Mouse (Mus musculus) bone marrow macrophage, adult 2 months (primary cell): ENCODE measurements around the gene Rps28. TPM values are rescaled to one million over a fixed set of nuclear protein-coding genes. Genes with fewer than 3 reads are reported as not detected.
"Not testable (repeated sequence)": the region's sequence is repeated elsewhere in the genome, so short reads cannot be mapped to it uniquely, and the experiment has no call there.

Experiments
- H3K27ac ChIP-seq: 2 replicates; pipeline ENCODE4 v1.5.1; 2012; ENCODE audit warnings: low read depth, low read length; ENCODE audit not compliant: insufficient read depth
- H3K4me1 ChIP-seq: 2 replicates; pipeline ENCODE4 v1.6.1; 2012; ENCODE audit warnings: low read length; ENCODE audit not compliant: control insufficient read depth, insufficient read depth
- H3K4me3 ChIP-seq: 2 replicates; pipeline ENCODE4 v1.5.1; 2012; ENCODE audit warnings: mild to moderate bottlenecking, low read length, moderate library complexity; ENCODE audit not compliant: insufficient read depth
- CTCF ChIP-seq: IDR thresholded peaks from 2 replicates; pipeline ENCODE4 v1.5.1; 2012; ENCODE audit warnings: low read depth, mild to moderate bottlenecking, low read length, moderate library complexity
- POLR2A ChIP-seq: IDR thresholded peaks from 2 replicates; pipeline ENCODE4 v1.6.1; 2012; ENCODE audit warnings: mild to moderate bottlenecking, low read depth, low read length, borderline replicate concordance
- polyA plus RNA-seq: library from polyadenylated mRNA; stranded (reverse); fragments of >200 nt; gene quantifications from 2 replicates; pipeline ENCODE4 v1.2.4, GENCODE M21; 2012; ENCODE audit not compliant: missing spikeins, insufficient read depth, insufficient read length

The Rps28 gene
- 1,369 and 1,530 TPM in 2 replicates for polyA plus RNA-seq

GRCm38 (mm10) chr17:33824084-33824996, at the start of gene Rps28, which contains the start of gene Ndufa7:
Gene Rps28, minus strand, starts transcription at chr17:33824562.
Gene Ndufa7, plus strand, starts transcription at chr17:33824572.
- Histone ChIP-seq H3K27ac (peak within 1 kb of the TSS; percentile 86), H3K4me3 (peak within 1 kb of the TSS; percentile 72), H3K4me1 (peaks cover 15% of the 10 kb centered on the region)
- no peak for TF ChIP-seq CTCF
- TF ChIP-seq POLR2A: no peak; the same call in 1 of the 2 replicates

- H3K4me3 ChIP-seq, H3K27ac ChIP-seq, H3K4me1 ChIP-seq: not testable (repeated sequence)
Observed at GRCm38 (mm10) chr17:33873537-33873936, 49.2 kb upstream of the Rps28 start, which contains the start of gene Gm7029. Gene Gm7029, plus strand, starts transcription at chr17:33873837.

GRCm38 (mm10) chr17:33865330-33866030, 41.1 kb upstream of the Rps28 start:
- TF ChIP-seq POLR2A (no peak), CTCF (peak; percentile 83)
- Histone ChIP-seq H3K4me3 (peak overlapping the region; percentile 26; the same call in 1 of the 2 replicates), H3K27ac (no peak overlapping the region), H3K4me1 (peaks cover 8% of the 10 kb centered on the region)

- no peak overlapping the region for H3K4me3 ChIP-seq
- no peak for TF ChIP-seq CTCF
- TF ChIP-seq POLR2A: no peak
- H3K4me1 ChIP-seq: no peaks in the 10 kb centered on the region
- no peak overlapping the region for H3K27ac ChIP-seq
Observed at GRCm38 (mm10) chr17:33857816-33858215, 33.5 kb upstream of the Rps28 start.

GRCm38 (mm10) chr17:33851331-33851730, 27.0 kb upstream of the Rps28 start:
- no peak for TF ChIP-seq POLR2A
- TF ChIP-seq CTCF: no peak
- H3K4me3 ChIP-seq: no peak overlapping the region
- H3K4me1 ChIP-seq: no peaks in the 10 kb centered on the region
- H3K27ac ChIP-seq: no peak overlapping the region

- Histone ChIP-seq H3K4me3 (no peak overlapping the region), H3K27ac (no peak overlapping the region), H3K4me1 (peaks cover 8% of the 10 kb centered on the region)
- no peak for TF ChIP-seq CTCF
- no peak for TF ChIP-seq POLR2A
Observed at GRCm38 (mm10) chr17:33848139-33848538, 23.8 kb upstream of the Rps28 start.

GRCm38 (mm10) chr17:33844196-33844595, 19.8 kb upstream of the Rps28 start:
- no peak overlapping the region for H3K4me3 ChIP-seq
- H3K4me1 ChIP-seq: peaks cover 8% of the 10 kb centered on the region
- no peak for TF ChIP-seq CTCF
- no peak for TF ChIP-seq POLR2A
- no peak overlapping the region for H3K27ac ChIP-seq

GRCm38 (mm10) chr17:33842966-33843795, 18.8 kb upstream of the Rps28 start, which contains the start of gene Cd320:
Gene Cd320, plus strand, starts transcription at chr17:33843091.
- Histone ChIP-seq H3K4me3 (peak within 1 kb of the TSS; percentile 78), H3K4me1 (peaks cover 8% of the 10 kb centered on the region), H3K27ac (no peak within 1 kb of the TSS)
- TF ChIP-seq CTCF (no peak), POLR2A (0 out of 2 replicates have a peak, but pooled peaks have one; percentile 15)

- Histone ChIP-seq H3K4me3 (no peak overlapping the region), H3K4me1 (peaks cover 4% of the 10 kb centered on the region), H3K27ac (no peak overlapping the region)
- TF ChIP-seq CTCF (no peak), POLR2A (no peak)
Observed at GRCm38 (mm10) chr17:33829561-33829960, 5.2 kb upstream of the Rps28 start.
